Mouse (Mus musculus) olfactory bulb, adult 2 months (tissue): ENCODE data around the gene Bbs9.

Source experiments
- CTCF ChIP-seq: fragments of 200-500 bp; IDR thresholded peaks from 2 replicates; pipeline ENCODE4 v1.5.1; 2012; ENCODE audit warnings: low read depth, mild to moderate bottlenecking, low read length, moderate library complexity; ENCODE audit not compliant: insufficient read depth
- POLR2A ChIP-seq: fragments of 200-500 bp; IDR thresholded peaks from 2 replicates; pipeline ENCODE4 v1.6.1; 2012; ENCODE audit warnings: mild to moderate bottlenecking, low read depth, low read length, moderate library complexity; ENCODE audit not compliant: insufficient read depth

- TF ChIP-seq POLR2A, result no peak
- TF ChIP-seq CTCF, result no peak
Measured at GRCm38 (mm10) chr9:22567726-22568125, 92.2 kb downstream of the Bbs9 start.
